Mouse (Mus musculus) hindlimb bud, embryonic 11.5 days (tissue): Measurements from ENCODE around the gene Acp4.
"Not testable (repeated sequence)": the region's sequence is repeated elsewhere in the genome, so short reads cannot be mapped to it uniquely, and the experiment has no call there.

Experiments used
- DNase-seq: peaks from one replicate; pipeline ENCODE4 v3.0.0-alpha.2; 2012; ENCODE audit warnings: low read depth, low spot score; ENCODE audit errors: extremely low spot score

The Acp4 gene

DNA sequence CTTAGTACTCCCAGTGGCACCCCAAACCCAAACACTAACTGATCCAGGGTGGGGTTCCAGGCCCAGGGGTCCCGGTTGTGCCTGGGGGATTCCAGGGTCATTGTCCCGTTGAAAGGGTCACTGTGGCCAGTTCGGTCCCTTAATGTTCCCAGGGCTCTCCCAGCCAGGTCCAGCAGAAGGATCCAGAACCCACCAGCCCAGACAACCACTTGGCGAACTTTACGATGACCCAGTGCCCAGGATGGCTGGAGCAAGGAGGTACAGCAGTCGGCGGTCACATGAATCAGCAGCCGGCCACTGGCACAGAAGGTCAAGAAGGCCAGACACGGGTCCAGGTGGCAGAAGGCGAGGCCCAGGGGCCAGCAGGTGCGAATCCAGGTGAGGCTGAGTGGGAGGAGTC is 10.9 kb upstream of the Acp4 start:
- no peak for DNase-seq

DNA sequence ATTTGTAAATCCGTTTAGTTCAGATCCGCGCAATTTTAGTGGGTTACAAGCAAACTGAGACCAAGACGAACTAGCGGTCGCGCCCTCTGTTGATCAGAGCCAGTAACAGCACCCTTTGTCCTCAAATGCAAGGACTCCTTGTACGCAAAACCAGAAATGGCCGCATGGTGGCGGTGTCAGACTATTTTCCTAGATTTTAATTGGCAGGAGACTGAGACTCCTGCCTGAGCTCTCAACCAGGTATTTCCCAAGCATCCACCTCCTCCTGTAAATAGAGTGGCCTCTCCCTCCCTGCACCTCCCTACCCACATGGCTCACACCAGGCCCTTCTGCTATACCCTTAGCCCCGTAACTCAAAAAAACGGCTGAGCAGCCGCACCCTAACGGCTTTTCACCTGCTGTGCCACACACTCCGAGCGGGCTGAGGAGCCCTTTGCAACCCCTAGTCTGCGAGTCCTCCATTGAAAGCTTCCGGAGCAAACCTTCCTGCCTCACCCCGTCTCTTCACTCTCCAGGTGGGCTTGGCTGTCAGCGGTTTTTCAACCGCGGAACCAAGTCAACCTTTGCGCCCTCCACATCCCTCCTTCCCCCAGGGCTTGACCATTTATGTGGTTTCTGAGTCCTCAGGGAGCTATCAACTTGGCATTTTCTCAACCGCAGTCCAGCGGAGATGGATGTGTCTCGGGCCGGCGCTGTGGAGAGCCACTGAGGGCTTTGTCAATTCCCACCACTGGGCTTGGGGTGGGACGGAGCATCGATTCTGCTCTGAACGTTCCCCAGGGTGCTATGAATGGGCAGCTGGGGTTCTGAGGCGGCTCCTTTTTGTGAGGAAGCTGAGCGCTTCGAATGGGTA is 5.8 kb upstream of the Acp4 start:
- DNase-seq, result peak; percentile 97

DNA sequence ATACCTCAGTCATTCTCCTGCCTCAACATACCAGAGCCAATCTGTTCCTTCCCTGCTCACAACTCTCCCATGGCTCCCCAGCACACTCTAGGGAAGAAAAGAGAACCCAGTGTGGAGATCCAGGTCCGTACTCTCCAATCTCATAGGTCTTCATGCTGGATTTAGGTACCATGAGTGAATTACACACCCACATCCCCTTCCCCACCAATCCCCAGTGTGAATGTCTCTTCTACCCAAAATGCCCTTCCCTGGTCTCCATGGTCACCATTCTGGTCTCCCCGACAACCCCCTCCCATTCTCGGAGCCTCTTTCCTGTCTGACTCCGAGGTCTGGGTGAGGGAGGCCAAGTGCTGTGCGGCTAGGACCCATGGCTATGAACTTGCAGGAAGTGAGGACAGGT is 4.0 kb upstream of the Acp4 start, which contains the start of gene Gm15517:
TSS of gene Gm15517 (plus strand) at position 301 of the 400 bp plus-strand sequence.
- DNase-seq, result no peak

DNA sequence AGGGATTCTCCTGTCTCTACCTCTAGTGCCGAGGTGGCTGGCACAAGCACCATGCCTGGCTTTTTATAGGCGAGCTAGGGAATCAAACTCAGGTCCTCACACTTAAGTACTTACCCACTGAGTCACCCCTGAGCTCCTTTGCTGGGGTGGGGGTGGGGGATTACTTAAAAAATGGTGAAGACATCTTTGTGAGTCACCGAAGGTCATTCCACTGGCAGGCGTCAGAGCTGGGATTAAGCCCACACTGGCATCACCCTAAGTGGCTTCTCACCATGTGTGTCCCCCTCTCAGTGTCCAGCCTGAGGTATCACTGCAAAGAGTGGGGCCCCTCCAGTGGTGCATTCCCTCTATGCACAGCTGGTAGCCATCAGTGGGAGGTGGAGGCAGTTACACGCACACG is 3.2 kb upstream of the Acp4 start:
- no peak for DNase-seq

DNA sequence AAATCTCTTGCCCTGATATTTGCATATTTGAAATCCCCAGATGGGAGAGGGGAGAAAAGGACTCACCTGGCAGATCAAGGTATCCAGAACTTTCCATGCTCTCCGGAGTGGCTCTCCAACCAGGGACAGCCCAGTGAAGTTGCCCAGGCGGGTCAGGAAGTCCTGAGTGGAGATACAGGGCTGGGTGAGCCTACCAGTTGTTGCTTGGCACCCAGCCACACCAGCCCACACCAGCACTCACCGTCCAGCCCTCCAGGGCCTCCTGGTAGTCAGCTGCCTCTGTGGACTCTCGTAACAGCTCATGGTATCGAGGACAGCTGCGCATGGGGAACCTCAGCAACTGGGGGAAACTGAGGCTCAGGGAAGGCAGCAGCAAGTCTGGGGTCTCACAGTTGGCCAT is 2.2 kb downstream of the Acp4 start:
- no peak for DNase-seq

DNA sequence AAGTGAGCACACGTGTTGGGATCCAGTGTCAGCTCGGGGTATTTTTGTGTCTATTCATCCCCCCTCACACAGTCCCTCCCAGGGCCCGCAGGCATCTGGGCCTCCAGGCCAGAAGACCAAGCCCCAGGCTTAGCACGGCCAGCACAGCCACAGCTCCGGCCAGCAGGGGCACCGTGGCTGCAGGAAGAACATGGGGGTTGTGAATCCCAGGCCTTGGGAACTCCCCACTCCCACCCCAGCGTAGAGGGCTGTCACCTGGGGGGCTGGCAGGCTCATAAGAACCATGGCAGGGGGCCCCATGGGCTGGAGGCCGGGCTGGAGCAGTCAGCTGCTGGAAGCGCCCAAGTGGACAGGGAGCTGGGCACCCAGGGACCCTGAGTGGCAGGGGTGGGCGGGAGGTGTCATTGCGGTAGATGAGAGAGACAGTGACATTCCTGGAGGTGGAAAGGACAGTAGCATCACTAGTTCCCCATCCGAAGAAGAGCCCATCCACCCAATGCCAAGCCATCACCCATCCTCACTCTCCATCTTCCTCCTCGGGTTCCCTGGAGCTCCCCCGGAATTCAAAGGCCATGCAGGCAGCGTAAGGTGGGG is 4.1 kb downstream of the Acp4 start:
- DNase-seq, result no peak

DNA sequence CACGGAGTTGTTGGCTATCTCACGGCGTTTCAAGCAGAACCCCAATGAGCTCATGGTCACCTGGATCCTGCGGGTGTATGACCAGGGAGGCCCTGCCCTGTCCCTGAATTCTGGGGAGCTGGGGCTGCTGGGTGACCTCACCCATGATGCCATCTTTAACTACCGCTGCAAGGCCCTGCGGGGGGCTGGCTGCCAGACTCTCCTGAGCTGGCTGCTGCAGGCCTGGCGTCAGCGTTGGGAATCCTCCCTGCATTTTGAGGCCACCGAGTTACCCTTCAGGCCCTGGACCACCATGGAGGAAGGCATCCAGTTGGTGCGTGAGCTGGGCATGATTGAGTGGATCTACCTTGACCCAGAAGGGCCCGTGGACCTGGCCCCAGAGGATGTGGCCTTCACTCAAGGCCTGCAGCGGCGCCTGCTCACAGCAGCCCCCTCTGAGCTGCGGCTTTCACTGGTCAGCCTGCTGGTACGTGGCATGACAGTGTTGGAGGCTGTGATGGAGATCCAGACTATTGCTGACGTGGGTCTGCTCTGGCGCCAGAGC is 6.4 kb downstream of the Acp4 start:
- not testable (repeated sequence) for DNase-seq

DNA sequence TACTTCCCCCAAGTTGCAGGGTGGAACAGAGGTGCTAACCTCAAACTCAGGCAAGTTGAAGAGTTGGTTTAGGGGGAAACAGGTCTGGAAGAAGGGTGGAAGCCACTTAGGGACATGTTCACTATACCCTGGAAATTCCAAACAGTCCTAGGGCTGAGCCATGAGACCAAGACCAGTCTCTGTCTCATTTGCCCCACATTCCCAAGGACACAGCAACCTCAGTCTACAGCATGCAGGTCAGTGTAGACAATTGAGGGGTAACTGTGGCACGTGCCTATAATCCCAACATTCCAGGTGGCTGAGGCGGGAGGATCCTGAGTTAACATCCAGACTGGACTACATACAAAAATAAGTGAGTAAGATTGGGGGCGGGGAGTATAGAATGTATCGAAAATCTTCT is 7.9 kb downstream of the Acp4 start:
- no peak for DNase-seq

DNA sequence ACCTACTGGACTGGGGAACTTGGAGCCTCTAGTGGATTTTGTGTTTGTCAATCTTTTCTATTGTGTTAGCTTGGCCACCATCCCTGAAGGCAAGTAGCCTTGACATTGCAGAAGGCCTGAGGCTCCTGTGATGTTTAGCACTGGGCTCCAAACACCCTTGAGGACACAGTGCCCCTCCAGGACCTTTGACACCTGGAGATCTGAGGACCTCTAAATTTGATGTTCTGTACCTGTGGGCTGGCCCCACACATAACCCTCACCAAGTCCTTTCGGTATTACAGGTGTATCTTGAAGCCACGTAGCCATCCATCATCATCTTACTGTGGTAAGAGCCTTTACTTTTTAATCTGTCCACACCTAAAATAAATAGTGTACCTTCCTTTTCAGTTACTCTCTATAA is 9.2 kb downstream of the Acp4 start:
- DNase-seq, result no peak

DNA sequence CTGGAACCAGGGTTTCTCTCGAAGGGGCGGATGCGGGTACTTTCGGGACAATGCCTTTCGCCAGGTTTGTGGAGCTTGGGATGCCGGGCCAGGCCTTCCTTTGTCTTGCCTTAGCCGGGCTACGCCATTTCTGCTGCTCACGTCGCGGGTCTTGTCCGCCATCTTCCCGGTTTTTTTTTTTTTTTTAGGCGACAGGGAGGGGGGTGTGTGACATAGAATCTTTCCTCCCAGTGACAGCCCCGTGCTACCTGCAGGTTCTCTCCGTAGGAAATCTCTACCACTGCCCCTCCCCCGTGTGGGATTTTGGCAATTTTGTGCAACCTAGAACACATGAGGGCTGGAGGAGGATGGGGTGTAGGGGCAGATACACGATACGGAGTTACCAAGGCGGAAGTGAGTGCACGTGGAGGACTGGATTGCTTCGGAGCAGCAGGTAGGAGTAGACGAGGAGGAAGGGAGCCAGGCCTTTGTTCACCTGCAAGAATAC is 10.2 kb downstream of the Acp4 start:
- DNase-seq, result no peak

DNA sequence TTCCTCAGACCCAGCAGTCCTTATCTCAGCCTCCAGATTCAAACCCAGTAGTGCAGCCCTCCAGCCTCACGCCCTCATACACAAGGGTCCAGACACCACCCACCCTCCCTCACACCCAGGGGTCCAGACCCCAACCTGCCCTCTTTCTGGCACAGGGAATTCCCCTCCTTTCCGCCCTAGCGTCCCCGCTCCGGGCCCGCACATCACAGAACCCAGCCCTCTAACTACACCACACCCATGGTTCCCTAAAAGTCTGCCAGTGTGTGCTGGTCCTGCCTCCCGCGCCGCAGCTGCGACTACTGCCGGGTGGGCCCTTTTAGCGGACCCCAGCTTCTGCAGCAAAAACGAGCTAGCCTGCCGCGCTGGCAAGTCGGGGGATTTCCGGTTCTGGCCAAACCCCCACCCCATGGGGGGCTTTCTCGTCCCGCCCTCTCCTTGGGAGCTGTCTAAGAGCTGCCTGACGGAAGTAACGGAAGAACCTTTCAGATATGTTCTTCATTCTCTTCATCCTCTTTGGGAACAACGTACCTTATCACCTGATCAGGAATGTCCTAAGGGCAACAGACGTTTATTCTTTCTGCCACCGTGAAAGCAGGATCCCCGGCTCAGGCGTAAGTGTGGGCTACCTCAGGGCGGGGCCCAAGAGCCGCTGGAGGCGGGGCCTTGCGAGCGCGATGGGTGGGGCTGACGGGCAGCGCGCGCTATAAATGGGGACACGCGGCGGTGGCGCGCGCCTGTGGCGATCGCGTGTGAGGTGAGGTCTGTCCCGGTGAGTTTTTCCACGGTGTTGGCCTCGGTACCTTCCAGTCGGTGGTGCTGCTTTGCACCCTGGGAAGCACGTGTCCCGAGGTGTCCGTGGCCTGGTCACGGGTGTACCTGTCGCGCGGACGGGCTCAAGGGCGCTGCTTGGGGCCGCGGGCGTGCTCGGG is 10.9 kb downstream of the Acp4 start, which contains the start of the genes 1700028J19Rik and 2410002F23Rik:
TSS of gene 1700028J19Rik (minus strand) at position 641 of the 929 bp plus-strand sequence.
TSS of gene 2410002F23Rik (plus strand) at position 668 of the 929 bp plus-strand sequence.
- peak; percentile 97 for DNase-seq

DNA sequence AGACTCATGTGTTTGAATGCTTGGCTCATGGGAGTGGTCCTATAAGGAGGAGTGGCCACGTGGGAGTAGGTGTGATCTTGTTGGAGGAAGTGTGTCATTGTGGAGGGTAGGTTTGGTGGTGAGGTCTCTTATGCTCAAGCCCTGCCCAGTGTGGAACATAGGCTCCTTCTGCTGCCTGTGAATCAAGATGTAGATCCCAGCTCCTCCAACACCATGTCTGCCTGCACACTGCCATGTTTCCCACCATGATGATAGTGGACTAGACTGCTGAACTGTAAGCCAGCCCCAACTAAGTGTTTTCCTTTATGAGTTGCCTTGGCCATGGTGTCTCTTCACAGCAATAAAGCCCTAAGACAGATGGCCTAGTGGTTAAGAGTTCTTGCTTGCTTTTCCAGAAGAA is 13.1 kb downstream of the Acp4 start:
- DNase-seq, result no peak

DNA sequence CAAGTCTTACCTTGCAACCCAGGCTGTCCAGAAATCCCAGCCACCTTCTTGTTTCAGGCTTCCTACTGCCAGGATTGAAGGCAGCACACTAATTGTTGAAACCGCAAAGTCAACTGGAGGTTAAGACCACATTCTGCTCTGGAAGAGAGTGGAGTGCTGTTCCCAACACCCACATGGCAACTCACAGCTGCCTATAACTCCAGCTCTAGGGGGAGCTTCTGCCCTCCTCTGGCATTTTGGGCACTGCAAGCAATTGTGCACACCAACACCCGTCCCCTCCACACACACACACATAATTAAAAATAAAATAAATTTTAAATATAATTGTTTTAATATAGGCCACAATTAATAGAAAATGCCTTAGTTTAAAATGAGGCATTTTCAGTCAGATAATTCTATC is 16.0 kb downstream of the Acp4 start:
- DNase-seq, result no peak

DNA sequence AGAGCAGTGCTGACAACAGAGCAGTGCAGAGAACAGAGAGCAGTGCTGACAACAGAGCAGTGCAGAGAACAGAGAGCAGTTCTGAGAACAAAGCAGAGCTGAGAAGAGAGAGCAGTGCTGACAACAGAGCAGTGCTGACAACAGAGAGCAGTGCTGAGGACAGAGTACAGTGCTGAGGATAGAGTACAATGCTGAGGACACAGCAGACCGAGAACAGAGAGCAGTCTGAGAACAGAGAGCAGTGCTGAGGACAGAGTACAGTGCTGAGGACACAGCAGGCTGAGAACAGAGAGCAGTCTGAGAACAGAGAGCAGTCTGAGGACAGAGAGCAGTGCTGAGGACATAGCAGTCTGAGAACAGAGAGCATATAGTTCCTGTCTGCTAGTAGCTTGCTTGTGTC is 16.5 kb downstream of the Acp4 start:
- DNase-seq, result no peak

DNA sequence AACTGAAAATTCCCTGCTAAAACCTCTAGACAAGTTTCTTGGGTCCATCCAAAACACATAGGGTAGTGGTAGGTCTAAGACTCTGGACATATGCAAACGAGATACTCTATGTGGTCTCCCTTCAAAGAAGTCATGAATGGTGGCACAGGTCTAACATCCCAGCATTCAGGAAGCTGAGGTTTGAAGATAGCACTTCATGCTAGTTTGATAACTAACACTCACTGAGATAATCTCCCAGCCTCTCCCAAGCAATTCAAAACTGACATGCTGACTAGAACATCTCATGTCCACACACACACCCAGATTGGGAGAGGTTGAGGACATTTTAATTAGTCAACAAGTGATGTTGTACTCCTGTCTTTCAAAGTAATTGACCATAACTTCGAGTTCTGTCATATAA is 17.3 kb downstream of the Acp4 start:
- no peak for DNase-seq

DNA sequence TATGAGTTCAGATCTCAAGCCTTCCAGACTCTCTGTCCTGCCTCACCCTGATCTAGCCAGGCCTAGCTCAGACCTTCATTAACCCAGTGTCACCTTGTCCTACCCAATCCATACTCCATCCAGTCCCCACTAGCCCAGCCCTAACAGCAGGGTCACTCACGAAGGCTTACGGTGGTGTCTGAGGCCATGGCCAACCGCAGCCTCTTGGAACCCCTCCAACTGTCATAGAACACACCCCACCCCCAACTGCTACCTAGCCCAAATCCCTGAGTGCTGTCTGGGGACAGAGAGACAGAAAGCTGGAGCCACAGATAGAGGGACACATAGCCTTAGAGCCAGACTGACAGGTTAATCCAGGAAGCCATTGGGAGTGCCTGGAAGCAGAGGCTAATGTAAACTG is 21.3 kb downstream of the Acp4 start, which contains the start of gene Gm36864:
TSS of gene Gm36864 (plus strand) at position 269 of the 400 bp plus-strand sequence.
- no peak for DNase-seq

DNA sequence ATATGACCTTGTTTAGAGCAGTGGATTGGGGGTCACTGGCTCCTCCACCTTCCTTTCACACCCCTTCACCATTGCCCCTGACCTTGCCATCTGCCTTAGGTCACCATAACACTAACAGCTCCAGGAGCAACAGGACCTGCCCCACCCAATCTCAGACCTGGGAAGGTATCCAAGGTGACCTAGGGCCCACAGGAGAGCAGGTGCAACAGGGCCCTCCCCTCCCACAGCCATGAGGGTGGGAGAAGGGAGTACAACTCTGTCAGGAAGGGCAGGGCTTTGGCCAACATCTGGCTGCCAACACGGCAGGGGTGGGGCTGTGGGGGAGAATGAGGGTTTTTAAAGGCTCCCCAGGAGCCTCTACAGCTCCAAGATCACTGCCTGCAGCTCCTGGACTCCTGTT is 32.1 kb downstream of the Acp4 start, which contains the start of gene Klk1:
TSS of gene Klk1 (plus strand) at position 285 of the 400 bp plus-strand sequence.
- no peak for DNase-seq

DNA sequence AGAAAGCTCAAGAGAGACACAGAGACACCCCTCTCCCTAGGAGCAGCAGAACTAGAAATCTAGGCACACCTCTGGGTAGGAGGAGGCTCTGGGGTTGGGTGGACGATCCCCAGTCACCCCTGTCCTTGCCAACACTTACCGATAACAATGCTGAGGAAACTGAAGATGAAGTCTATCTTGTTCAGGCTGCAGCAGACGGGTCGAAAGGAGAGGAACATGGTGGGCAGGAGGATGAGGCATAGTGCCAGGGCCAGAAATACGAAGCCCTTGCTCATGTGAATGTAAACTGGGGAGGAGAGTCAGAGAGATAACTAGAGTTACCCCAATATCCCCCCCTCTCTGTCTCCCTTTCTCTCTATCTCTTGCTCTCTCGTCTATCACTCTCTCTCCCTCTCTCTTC is 34.8 kb downstream of the Acp4 start:
- not testable (repeated sequence) for DNase-seq

DNA sequence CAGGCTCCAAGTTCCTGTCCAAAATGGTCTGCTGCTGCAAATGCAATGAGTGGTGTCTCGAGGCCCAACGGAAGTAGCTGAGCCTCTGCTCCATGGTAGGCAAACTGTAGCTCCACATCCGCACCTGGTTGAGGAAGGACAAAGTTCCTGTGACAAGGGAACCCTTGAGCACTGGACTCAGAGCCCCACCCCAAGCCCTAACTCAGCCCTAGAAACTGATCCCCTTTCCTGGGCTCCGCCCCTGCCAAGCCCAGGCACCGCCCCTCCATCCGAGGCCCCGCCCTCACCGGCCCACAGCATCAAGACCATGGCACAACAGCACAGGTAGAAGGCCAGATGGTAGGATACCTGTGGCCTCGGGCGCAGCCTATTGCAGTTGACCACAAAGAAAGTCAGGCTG is 35.6 kb downstream of the Acp4 start:
- not testable (repeated sequence) for DNase-seq

DNA sequence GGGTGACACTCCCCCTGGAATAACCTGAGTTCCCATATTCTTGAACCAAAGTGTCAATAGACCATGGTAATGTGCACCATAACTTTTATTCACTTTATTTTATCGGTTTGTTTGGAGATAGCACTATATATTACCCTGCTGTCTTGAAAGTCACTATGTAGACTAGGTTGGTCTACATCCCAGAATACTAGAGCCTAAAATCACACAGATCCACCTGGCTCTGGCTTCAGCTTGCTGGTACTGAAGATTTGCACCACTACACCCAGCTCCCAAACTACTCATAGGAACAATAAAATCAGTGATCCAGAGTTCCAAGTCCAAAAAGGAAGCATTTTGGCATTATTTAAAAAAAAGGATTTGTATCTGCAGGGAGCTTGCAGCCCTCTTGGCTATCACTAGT is 41.5 kb downstream of the Acp4 start, which contains the start of gene Klk1b5:
TSS of gene Klk1b5 (plus strand) at position 301 of the 400 bp plus-strand sequence.
- DNase-seq, result no peak

DNA sequence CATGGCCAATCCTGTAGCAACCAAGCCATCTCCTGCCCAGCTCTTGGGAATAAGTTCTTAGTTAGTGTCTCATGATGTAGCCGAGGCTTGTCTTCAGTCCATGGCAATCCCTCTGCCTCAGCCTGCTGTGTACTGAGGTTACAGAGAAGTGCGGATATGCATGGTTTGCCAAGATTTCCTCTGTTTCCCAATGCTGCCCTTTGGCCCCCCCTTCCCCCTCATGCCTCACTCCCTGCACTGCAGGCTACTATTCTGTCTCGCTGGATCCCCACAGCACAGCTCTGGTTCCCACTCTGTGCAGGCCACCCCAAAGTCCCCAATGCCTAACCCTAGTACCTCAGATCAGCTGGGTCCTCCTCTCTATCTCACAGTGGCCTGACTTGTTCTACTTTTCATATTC is 48.9 kb downstream of the Acp4 start:
- no peak for DNase-seq
